Mouse (Mus musculus) myocyte (in vitro differentiated cells): ENCODE results near the gene Pard6b. TPM values are rescaled to one million over a fixed set of nuclear protein-coding genes. Genes with fewer than 3 reads are reported as not detected.

ENCODE experiments used
- H3K27me3 ChIP-seq: one replicate; pipeline ENCODE4 v1.6.1; 2011; ENCODE audit not compliant: control insufficient read depth, insufficient read depth, insufficient read length
- H3K36me3 ChIP-seq: one replicate; pipeline ENCODE4 v1.6.1; 2011; ENCODE audit not compliant: control insufficient read depth, insufficient read depth
- H3K4me2 ChIP-seq: one replicate; pipeline ENCODE4 v1.6.1; 2011; ENCODE audit warnings: low read depth, control low read depth
- H3K4me3 ChIP-seq: one replicate; pipeline ENCODE4 v1.5.1; 2011; ENCODE audit warnings: mild to moderate bottlenecking, control low read depth, moderate library complexity
- H3K79me2 ChIP-seq: one replicate; pipeline ENCODE4 v1.6.1; 2011; ENCODE audit not compliant: control insufficient read depth, insufficient read depth
- H3ac ChIP-seq: one replicate; pipeline ENCODE4 v1.6.1; 2011; ENCODE audit not compliant: control insufficient read depth, insufficient read length
- CEBPB ChIP-seq: IDR thresholded peaks from 2 replicates; pipeline ENCODE4 v1.6.1; 2011; ENCODE audit warnings: mild to moderate bottlenecking, moderate library complexity; ENCODE audit not compliant: poor library complexity, insufficient read depth, severe bottlenecking
- E2F4 ChIP-seq: IDR thresholded peaks from one replicate; pipeline ENCODE4 v1.6.1; 2011; ENCODE audit warnings: mild to moderate bottlenecking, control low read depth, moderate library complexity; ENCODE audit not compliant: insufficient read depth
- MAX ChIP-seq: IDR thresholded peaks from one replicate; pipeline ENCODE4 v1.6.1; 2011; ENCODE audit warnings: low read depth, mild to moderate bottlenecking, control low read depth
- MYOD1 ChIP-seq, 3 experiments: IDR thresholded peaks; one replicate each; pipeline ENCODE4 v1.6.1; 2011; ENCODE audit warnings: control low read depth in 2 of 3, low read depth in 2 of 3, mild to moderate bottlenecking in 2 of 3, moderate library complexity in 1 of 3; ENCODE audit not compliant: insufficient read length in 2 of 3, control insufficient read depth in 1 of 3
- MYOG ChIP-seq, 3 experiments: IDR thresholded peaks; one replicate each; pipeline ENCODE4 v1.6.1; 2011; ENCODE audit warnings: control low read depth in 2 of 3, low read depth in 2 of 3, mild to moderate bottlenecking in 2 of 3; ENCODE audit not compliant: insufficient read length in 2 of 3, control insufficient read depth in 1 of 3, insufficient read depth in 1 of 3
- POLR2A ChIP-seq: IDR thresholded peaks from one replicate; pipeline ENCODE4 v1.6.1; 2011; ENCODE audit warnings: low read depth, mild to moderate bottlenecking, control low read depth, moderate library complexity; ENCODE audit not compliant: insufficient read length
- POLR2AphosphoS2 ChIP-seq: IDR thresholded peaks from one replicate; pipeline ENCODE4 v1.6.1; 2011; ENCODE audit warnings: low read depth, control low read depth; ENCODE audit not compliant: insufficient read length
- REST ChIP-seq: IDR thresholded peaks from one replicate; pipeline ENCODE4 v1.6.1; 2011; ENCODE audit warnings: mild to moderate bottlenecking, control low read depth, moderate library complexity; ENCODE audit not compliant: insufficient read depth, insufficient read length
- SRF ChIP-seq: IDR thresholded peaks from one replicate; pipeline ENCODE4 v1.6.1; 2011; ENCODE audit warnings: low read depth; ENCODE audit not compliant: control insufficient read depth, insufficient read length
- TCF12 ChIP-seq: IDR thresholded peaks from one replicate; pipeline ENCODE4 v1.6.1; 2011; ENCODE audit warnings: mild to moderate bottlenecking, control low read depth; ENCODE audit not compliant: poor library complexity, insufficient read depth, severe bottlenecking
- TCF3 ChIP-seq: IDR thresholded peaks from one replicate; pipeline ENCODE4 v1.6.1; 2011; ENCODE audit warnings: low read depth, control low read depth; ENCODE audit not compliant: insufficient read length
- USF1 ChIP-seq: IDR thresholded peaks from one replicate; pipeline ENCODE4 v1.6.1; 2011; ENCODE audit warnings: low read depth, mild to moderate bottlenecking, control low read depth, moderate library complexity
- polyA plus RNA-seq: library from polyadenylated mRNA; unstranded; fragments of >200 nt; fragmentation: generic; extraction: Trizol; gene quantifications from one replicate; pipeline ENCODE4 v1.2.1, GENCODE M21; 2012; ENCODE audit warnings: missing spikeins

The Pard6b gene
- polyA plus RNA-seq, 1 experiment = 0.11 TPM

GRCm38 (mm10) chr2:168085621-168086265, 4.9 kb downstream of the Pard6b start:
- Histone ChIP-seq H3K79me2 (no peaks in the 10 kb centered on the region), H3K4me3 (no peak overlapping the region), H3K36me3 (no peaks in the 10 kb centered on the region), H3K27me3 (peaks cover 15% of the 10 kb centered on the region), H3ac (no peak overlapping the region), H3K4me2 (no peak overlapping the region)
- TF ChIP-seq CEBPB (no peak), TCF3 (no peak), MYOG (IDR thresholded peaks at IDR 0.05; ENCODE audit: control insufficient read depth in 1 of 3, insufficient read depth in 1 of 3, insufficient read length in 2 of 3, low read depth in 2 of 3) (no peak), SRF (no peak), POLR2A (no peak), REST (no peak), MAX (no peak), USF1 (no peak), POLR2AphosphoS2 (no peak), TCF12 (no peak), MYOD1 (IDR thresholded peaks at IDR 0.05; ENCODE audit: control insufficient read depth in 1 of 3, insufficient read length in 2 of 3, low read depth in 2 of 3) (no peak), E2F4 (no peak)

DNA sequence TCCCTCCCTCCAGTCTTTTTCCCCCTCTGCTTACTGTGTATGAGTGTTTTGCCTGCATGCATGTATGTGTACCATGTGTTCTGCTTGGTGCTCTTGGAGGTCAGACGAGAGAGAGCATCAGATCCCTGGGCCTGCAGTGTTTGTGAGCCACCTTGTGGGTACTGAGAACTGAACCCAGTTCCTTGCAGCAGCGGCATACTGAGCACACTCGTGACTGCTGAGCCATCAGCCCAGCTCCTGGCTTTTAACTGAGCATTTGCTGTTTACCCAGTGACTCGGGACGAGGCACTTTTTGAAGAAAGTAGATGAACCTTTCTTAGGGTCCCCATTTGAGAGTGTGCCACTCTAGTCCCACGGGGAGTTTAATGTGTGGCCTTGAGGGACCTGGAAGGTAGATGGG, 5.5 kb downstream of the Pard6b start:
- Histone ChIP-seq H3K4me2 (no peak overlapping the region), H3K27me3 (peaks cover 9% of the 10 kb centered on the region), H3ac (no peak overlapping the region), H3K36me3 (no peaks in the 10 kb centered on the region), H3K4me3 (no peak overlapping the region), H3K79me2 (no peaks in the 10 kb centered on the region)
- TF ChIP-seq MAX = no peak
- TF ChIP-seq MYOG (IDR thresholded peaks at IDR 0.05; ENCODE audit: control insufficient read depth in 1 of 3, insufficient read depth in 1 of 3, insufficient read length in 2 of 3, low read depth in 2 of 3) = no peak
- no peak for TF ChIP-seq POLR2A
- TF ChIP-seq REST = no peak
- no peak for TF ChIP-seq E2F4
- TF ChIP-seq TCF3 = no peak
- TF ChIP-seq SRF = no peak

DNA sequence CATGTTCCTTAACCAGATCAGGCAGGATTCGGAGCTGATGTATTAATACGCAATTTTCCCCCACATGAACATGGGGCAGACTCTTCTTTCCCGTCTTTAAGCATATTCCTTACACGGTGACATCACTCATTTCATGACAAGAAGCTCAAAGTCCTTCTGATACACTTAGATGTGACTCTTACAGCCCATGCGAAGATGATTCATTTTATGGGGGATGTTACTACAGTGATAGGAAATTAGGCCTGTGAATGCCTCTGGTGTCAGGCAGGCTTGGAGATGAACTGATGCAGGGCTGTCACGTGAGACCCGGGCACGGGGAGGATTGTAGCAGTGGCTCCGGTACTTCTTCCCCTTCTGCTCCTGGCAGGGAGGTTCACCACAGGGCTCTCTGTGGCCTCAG, 6.0 kb downstream of the Pard6b start:
- H3K4me2 ChIP-seq = no peak overlapping the region
- TF ChIP-seq USF1 (no peak), TCF3 (no peak), CEBPB (no peak), E2F4 (no peak), TCF12 (no peak), REST (no peak), POLR2A (no peak), MYOD1 (IDR thresholded peaks at IDR 0.05; ENCODE audit: control insufficient read depth in 1 of 3, insufficient read length in 2 of 3, low read depth in 2 of 3) (no peak), SRF (no peak), POLR2AphosphoS2 (no peak), MAX (no peak), MYOG (IDR thresholded peaks at IDR 0.05; ENCODE audit: control insufficient read depth in 1 of 3, insufficient read depth in 1 of 3, insufficient read length in 2 of 3, low read depth in 2 of 3) (no peak)

GRCm38 (mm10) chr2:168091560-168091959, 10.8 kb downstream of the Pard6b start:
- no peaks in the 10 kb centered on the region for H3K27me3 ChIP-seq
- H3ac ChIP-seq = no peak overlapping the region
- no peaks in the 10 kb centered on the region for H3K36me3 ChIP-seq
- H3K79me2 ChIP-seq = no peaks in the 10 kb centered on the region
- H3K4me3 ChIP-seq = no peak overlapping the region
- TF ChIP-seq SRF (no peak), MAX (no peak), POLR2AphosphoS2 (no peak), USF1 (no peak), E2F4 (no peak), MYOG (IDR thresholded peaks at IDR 0.05; ENCODE audit: control insufficient read depth in 1 of 3, insufficient read depth in 1 of 3, insufficient read length in 2 of 3, low read depth in 2 of 3) (no peak), POLR2A (no peak), TCF12 (no peak)
- H3K4me2 ChIP-seq = no peak overlapping the region

More for the DNA sequence above, 6.0 kb downstream of the Pard6b start:
- H3K79me2 ChIP-seq = no peaks in the 10 kb centered on the region
- H3K4me3 ChIP-seq = no peak overlapping the region
- H3K27me3 ChIP-seq = peaks cover 4% of the 10 kb centered on the region
- H3K36me3 ChIP-seq = no peaks in the 10 kb centered on the region
- no peak overlapping the region for H3ac ChIP-seq

DNA sequence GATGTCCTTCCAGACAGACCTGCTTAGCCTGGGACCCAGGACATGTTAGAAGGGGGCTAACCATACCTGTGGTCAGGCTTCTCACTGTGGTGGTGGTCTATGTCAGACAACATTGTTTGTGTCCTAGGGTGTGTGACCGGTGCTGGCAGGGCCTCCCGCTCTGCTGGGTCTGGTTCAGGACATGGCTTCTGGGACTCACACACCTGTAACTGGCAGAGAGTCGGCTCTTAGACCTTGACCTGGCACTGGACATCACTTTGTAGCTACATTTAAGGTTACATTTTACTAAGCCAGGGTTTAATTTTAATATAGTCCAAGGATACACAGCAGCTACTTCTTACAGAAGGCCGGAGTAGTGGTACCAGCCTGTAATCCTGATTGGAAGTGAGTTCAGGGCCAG, 12.3 kb downstream of the Pard6b start:
- no peaks in the 10 kb centered on the region for H3K27me3 ChIP-seq
- H3K36me3 ChIP-seq = no peaks in the 10 kb centered on the region
- H3K79me2 ChIP-seq = no peaks in the 10 kb centered on the region
- TF ChIP-seq TCF3 (no peak), SRF (no peak), POLR2AphosphoS2 (no peak), TCF12 (no peak), E2F4 (no peak), MYOG (IDR thresholded peaks at IDR 0.05; ENCODE audit: control insufficient read depth in 1 of 3, insufficient read depth in 1 of 3, insufficient read length in 2 of 3, low read depth in 2 of 3) (no peak), MYOD1 (IDR thresholded peaks at IDR 0.05; ENCODE audit: control insufficient read depth in 1 of 3, insufficient read length in 2 of 3, low read depth in 2 of 3) (no peak), REST (no peak)
- no peak overlapping the region for H3K4me2 ChIP-seq
- no peak overlapping the region for H3ac ChIP-seq
- H3K4me3 ChIP-seq = no peak overlapping the region
